Mouse (Mus musculus): ENCODE measurements around the gene Spib. TPM values are rescaled to one million over a fixed set of nuclear protein-coding genes. Genes with fewer than 3 reads are reported as not detected.

Gene Spib
- total RNA-seq, 4 experiments from 2014 or later: 0.22 TPM; not detected in 3

DNA sequence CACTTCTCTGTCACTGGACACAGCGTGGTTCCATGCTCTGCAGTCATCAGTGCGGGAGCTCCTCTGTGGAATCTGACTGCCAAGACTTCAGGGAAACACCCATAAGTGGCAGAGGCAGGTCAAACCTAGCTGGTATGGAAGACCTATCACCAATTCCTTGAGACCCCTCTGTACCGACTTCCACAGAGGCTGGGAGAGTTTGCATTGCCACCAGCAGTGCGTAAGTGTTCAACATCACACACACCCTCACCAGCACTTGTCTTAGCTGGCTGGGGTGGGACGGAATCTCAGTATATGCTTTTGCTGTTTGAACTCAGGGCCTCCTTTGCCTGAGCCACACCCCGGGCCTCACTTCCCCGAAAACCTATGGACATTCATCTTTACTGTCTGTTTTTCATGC, 43.9 kb downstream of the Spib start:
- no peak for DNase-seq (ENCODE audit: low spot score in 2 of 2)

DNA sequence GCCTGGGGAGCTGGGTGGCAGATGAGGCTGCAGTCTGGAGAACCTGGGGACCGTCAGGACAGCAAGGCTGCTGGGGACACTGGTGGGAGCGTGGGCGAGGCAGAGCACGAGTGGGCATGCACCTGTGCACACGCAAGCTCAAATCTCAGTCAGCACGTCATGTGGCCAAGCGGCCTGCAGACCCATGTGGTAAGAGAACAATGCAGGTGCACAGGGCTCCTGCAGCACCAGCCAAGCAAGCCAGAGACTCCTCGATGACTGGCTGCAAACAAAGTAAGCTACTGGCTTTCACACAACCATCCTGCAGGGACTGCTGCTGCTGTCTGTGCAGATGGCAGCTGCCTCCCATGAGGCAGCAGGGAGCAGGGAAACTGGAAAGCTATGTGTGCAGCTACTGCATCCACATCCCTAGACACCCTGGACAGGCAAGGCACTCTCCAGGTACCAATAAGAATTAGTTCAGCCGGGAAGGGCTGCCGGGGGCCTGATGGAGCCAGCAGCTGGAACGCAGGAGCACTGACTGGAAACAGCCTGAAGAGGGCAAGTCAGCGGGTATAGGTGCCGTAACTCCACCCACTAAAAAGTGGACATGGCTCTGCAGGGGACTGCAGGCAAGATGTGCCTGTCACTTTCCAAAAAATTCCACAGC, 44.8 kb downstream of the Spib start:
- no peak for DNase-seq (ENCODE audit: low spot score in 2 of 2)

DNA sequence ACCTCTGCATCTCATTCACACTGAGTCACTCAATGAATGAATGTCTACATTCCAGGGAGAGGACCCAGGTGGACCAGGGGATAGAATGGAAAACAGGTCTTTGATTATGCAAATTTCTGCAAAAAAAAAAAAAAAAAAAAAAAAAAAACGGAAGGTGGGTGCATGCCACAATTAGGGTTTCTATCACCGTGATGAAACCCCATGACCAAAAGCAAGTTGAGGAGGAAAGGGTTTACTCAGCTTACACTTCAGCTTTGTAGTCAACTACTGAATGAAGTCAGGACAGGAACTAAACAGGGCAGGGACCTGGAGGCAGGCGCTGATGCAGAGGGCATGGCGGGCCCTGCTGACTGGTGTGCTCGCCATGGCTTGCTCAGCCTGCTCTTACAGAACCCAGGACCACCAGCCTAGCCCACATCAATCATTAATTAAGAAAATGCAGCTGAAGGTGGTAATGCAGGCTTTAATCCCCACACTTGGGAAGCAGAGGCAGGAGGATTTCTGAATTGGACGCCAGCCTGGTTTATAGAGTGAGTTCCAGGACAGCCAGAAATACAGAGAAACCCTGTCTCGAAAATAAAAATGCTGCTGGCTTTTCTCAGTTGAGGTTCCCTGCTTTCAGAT, 46.2 kb downstream of the Spib start:
- peak in 1 of 2 experiments; percentile 4 for DNase-seq (ENCODE audit: low spot score in 2 of 2)

DNA sequence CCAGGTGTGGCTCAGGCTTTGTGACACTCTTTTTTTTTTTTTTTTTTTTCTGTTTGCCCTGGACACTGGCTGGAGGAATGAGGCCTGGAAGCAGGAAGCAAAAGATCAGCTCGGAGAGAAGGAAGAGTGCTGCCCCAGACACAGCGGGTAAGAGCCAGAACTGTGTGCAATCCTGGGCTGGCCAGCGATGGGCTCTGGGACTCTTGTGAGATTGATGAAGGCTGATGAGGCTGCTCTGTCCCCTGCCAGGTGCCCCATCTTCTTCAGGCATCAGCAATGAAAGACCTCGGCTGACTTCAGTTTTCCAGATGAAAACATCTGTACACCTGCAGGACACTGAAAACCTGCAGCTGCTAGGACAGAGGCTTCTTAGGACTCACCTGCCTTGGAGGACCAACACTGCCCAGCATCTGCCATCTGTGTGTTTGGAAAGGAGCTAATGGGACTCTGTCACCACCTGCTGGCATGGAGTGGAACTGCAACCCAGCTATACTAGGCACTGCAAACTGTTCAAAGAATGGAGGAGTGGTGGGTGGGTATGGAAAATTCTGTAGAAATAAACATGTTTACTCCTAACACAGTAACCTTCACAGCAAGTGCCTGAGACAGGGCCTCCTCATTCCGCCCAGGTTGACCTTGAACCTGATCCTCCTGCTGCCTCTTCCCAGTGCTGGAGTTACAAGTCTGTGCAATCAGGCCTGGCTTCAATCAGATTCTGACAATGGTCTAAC, 46.9 kb downstream of the Spib start:
- DNase-seq (ENCODE audit: low spot score in 2 of 2): peak; percentile 61 to 82

DNA sequence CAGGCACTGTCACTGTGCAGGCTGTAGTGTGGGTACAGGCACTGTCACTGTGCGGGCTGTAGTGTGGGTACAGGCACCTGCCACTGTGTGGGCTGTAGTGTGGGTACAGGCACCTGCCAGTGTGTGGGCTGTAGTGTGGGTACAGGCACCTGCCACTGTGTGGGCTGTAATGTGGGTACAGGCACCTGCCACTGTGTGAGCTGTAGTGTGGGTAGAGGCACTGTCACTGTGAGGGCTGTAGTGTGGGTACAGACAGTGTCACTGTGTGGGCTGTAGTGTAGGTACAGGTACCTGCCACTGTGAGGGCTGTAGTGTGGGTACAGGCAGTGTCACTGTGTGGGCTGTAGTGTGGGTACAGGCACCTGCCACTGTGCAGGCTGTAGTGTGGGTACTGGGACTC, 47.8 kb downstream of the Spib start:
- peak in 1 of 2 experiments; percentile 4 for DNase-seq (ENCODE audit: low spot score in 2 of 2)

DNA sequence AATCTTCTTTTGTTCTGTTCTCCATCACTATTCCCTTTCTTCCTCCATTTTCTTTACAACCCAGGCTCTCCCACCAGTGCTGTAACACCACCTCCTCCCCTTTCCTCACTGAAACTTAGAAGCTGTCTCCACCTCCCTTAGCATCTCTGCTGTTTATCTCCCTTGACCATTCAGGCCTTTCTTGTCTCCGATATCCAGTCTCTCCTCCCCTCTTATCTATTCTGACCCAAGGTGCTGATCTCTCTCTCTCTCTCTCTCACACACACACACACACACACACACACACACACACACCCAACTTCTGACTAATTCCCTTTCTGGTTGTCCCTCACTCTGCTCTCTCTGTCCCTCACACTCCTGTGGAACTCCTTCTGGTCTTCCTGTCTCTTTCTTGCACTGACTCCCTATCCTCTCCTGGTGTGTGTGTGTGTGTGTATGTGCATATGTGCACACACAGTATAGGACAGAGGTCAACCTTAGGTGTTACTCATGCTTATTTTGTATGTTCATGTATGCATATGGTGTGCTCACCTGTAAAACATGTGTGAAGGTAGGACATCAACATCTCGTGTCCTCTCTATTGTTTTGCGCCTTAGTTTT, 48.9 kb downstream of the Spib start:
- no peak for DNase-seq (ENCODE audit: low spot score in 2 of 2)

Small RNA genes within 50 kb of the gene (microRNA-seq; reads per million reads assigned to microRNA genes)
- 0 to 2.1 reads per million in 2 experiments for gene Mir7053

Other genes with a start within 250 kb of the Spib start
- gene Clec11a, start 225.2 kb downstream of the Spib start, total RNA-seq (2022): 1 to 10 TPM; 2.6 to 3.7 (median 3.1) TPM
- 100 to 1,000 TPM; 509 to 568 (median 540) TPM for gene Shank1, start 221.8 kb downstream of the Spib start, total RNA-seq (2022)
- gene Syt3, start 148.0 kb downstream of the Spib start, total RNA-seq (2022): 10 to 100 TPM; 64.0 to 74.2 (median 69.8) TPM
- gene 1700008O03Rik, start 146.3 kb downstream of the Spib start, total RNA-seq (2022): 1 to 10 TPM; 1.5 to 2.8 (median 2.2) TPM
- gene Lrrc4b, start 103.1 kb downstream of the Spib start, total RNA-seq (2022): 100 to 1,000 TPM; 272 to 301 (median 284) TPM
- gene Aspdh, start 66.7 kb downstream of the Spib start, total RNA-seq (2022): 1 to 10 TPM; 5.2 to 9.7 (median 6.4) TPM
- gene Josd2, start 64.1 kb downstream of the Spib start, total RNA-seq (2022): 10 to 100 TPM; 84.0 to 90.6 (median 87.5) TPM
- 100 to 1,000 TPM; 186 to 208 (median 193) TPM for gene Emc10, start 35.5 kb downstream of the Spib start, total RNA-seq (2022)
- 10 to 100 TPM; 19.7 to 22.5 (median 20.8) TPM for gene Fam71e1, start 35.5 kb downstream of the Spib start, total RNA-seq (2022)
- gene Mybpc2, start 7.4 kb downstream of the Spib start, total RNA-seq (2022): 1 to 10 TPM in 2 of 4 experiments, under 1 TPM in 2; 0.63 to 2.2 (median 1.4) TPM
- gene Pold1, start 16.8 kb upstream of the Spib start, total RNA-seq (2022): 10 to 100 TPM; 10.5 to 13.8 (median 12.8) TPM
- gene Nr1h2, start 21.9 kb upstream of the Spib start, total RNA-seq (2022): 10 to 100 TPM; 61.1 to 71.4 (median 64.3) TPM
- gene Napsa, start 40.3 kb upstream of the Spib start, total RNA-seq (2022): not detected
- 10 to 100 TPM; 85.4 to 98.3 (median 97.3) TPM for gene Kcnc3, start 58.6 kb upstream of the Spib start, total RNA-seq (2022)
- 10 to 100 TPM; 26.2 to 34.1 (median 29.1) TPM for gene Myh14, start 138.8 kb upstream of the Spib start, total RNA-seq (2022)
- gene Izumo2, start 176.7 kb upstream of the Spib start, total RNA-seq (2022): not detected
- 10 to 100 TPM; 26.8 to 33.5 (median 30.9) TPM for gene Vrk3, start 216.3 kb upstream of the Spib start, total RNA-seq (2022)
- under 1 TPM; 0.23 to 0.55 (median 0.42) TPM for gene Zfp473, start 219.0 kb upstream of the Spib start, total RNA-seq (2022)

All from left cerebral cortex, adult 8-10 months (tissue).